Mouse (Mus musculus) neural tube, embryonic 10.5 days (tissue): ENCODE data around the gene Vsnl1.
A peak's percentile ranks its signal among the peaks of the same experiment; 100 is the strongest.

Source experiments
- DNase-seq: peaks from one replicate; pipeline ENCODE4 v3.0.0-alpha.2; 2017; ENCODE audit warnings: low spot score; ENCODE audit errors: extremely low spot score

Vsnl1 gene

DNA sequence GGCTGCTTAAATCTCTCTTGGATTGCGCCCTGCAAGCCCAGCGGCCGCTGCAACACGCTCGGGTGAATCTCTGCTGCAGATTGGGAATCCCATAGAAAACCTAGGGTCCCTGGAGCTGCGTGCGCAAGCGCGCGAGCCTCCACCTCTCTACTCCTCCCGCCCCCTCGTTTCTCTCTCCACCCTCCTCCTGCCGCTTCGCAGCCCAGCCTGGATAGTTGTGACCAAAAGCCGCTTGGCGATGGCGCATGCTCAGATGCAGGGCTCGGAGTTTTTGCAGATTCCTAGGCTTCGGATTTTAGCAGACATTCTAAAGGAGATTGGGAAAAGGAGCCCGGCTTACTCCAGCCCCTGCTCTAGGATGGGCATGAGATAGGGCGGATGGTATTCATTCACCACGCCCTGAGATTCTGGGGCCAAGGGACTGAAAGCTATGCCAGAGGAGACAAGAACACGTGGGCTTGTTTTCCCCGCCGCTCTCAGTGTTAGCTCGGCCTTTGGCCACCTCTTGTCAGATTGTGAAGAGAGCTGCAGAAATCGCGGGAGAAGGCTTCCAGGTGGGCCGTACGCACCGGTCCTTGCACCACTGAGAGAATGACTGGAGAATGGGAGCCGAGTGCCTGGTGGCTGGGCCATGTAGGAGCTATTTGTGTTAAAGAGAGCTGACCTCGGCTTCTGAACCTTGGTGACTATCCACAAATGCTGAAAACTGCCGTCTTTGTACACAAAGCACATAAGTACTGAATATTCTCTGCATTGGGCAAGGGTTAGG, at the start of gene Vsnl1:
Gene Vsnl1, minus strand, starts transcription at position 117 of the 769 bp plus-strand sequence.
- DNase-seq = peak; percentile 85

DNA sequence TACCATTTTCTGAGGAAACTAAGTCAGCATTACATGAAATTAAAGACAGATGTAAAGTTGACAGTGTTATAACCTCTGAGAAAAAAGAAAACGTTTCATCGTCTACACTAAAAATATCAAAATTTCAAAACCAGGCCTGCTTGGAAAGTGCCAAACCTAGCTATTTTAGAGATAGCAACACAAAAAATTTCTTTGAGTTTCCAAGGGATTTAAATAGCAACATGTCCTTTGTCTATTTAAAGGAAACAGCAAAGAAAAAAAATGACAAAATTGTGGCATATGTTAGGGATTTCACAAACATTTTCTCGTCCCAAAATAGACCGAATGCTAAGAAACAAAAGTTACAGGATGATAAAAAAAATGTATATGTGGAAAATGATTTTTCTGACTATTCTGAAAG, 20.2 kb upstream of the Vsnl1 start:
- DNase-seq = no peak

DNA sequence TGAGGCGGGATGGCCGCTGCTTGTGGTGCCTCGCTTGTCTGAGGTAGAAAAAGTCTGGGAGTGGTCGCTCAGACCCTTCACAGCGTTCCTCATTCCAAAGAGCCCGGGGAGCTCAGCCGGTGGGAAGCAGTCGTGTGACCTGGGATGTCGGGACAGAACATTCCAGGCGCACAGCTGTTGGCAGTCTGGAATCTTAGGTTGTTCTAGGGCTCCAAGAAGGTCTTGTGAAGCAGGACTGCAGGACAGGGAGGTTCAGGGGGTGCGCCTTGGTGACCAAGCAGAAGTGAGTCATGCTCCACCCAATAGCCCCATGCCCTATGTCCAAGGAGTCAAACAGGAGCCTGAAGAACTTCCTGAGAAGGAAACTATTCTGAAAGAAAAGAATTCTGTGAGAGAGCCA, 19.8 kb upstream of the Vsnl1 start:
- no peak for DNase-seq

DNA sequence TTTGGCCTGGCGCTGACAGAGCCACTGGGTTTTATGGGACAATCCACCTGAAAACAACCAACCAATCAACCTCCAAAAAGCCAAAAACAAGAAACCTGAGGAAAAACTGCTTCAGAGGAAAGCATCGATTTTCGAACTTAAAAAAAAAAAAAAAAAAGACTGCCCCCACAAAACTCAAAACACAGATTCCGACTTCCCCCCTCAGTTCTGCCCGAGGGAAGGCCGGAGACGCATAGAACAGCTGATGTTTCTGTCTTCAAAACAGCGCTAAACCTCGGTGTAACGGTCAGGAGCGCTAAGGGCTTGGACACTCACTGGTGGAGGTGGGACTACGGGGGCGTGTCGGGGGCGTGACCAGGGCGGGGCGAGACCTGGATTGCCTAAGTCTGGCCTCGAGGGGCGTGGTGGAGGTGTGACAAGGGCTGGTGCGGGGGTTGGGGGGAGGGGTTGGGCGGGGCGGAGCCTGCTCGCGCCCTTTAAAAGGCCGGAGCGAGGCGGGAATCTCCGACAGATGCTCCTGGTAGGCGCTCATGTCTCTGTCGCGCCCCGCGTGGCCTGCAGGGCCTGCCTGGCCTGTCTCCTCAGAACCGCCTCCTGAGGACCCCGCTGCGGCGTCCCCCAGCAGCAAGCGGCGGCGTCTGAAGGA, 19.3 kb upstream of the Vsnl1 start, which contains the start of gene Rad51ap2:
Gene Rad51ap2, plus strand, starts transcription at position 531 of the 646 bp plus-strand sequence.
- peak; percentile 98 for DNase-seq

DNA sequence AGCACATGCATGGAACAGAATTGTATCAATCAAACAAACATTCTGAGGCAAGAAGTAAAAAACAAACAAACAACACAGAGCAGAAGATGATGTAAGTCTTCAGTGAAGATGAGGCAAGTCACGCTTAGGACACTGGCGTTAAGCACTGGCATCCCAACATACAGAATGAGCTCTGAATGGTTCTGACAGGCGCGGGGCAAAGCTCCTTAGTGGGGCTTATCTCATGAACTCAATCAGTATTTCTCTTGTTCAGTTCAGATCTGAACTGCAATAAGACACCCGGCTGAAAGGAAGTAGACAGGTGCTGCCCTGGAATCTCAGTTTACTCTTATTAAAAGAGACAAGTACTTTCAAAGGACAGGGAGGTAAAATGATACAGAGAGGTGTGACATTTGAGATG, 17.7 kb upstream of the Vsnl1 start:
- DNase-seq = no peak

DNA sequence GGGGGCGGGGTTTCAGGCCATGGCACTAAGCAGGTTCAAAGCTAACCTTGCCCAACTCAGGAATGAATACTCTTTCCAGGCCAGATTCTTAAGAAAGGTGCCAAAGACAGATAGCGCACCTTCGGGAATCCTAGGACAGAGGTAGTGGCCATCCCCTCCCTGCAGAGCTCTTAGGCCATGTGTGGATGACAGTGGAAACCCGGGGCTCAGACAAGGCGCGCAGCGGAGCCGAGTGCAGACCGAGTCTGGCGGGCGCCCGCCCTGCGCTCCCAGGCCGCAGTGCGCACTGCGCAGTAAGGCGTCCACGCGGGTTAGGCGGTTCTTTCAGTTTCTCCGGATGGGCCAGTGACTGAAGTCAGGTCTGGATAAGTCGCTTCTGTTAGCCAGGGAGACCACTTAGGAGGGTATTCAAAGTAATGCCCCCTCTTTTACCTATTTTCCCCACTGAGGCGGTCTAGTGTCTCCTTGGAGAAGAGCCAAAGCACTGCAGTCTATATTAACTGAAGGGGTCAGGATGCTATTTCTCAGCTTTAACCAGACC, 1.6 kb upstream of the Vsnl1 start:
- DNase-seq = no peak

DNA sequence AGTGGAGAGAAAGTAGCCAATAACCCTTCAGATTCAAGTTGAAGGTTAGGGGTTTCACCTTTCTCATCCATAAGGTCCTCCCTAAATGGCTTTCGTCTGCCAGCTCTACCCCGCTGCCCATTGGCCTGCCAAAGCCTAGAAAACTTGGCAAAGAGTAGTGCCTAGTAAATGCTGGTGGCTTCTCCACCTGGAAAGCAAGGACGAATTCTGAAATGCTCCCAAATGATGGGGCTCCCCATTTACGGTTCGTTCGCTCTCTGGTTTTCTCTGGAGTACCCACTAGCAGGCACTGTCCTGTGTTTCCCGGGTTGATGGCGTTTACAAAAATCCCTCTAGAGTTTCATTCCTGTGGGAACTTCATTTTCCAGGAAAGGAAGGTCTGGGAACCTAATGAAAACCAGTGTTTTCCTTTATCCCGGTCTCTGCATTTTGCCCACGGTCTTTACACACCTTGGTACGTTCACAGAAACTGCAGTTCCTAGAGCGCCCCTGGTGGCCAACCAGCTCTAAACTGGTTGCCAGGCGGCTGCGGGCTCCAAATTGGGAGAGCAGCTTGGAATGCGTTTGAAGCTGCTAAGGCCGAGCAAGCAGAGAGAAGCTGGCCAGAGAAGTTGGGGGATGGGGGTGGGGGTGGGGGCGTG, 973 bp upstream of the Vsnl1 start:
- peak; percentile 87 for DNase-seq

DNA sequence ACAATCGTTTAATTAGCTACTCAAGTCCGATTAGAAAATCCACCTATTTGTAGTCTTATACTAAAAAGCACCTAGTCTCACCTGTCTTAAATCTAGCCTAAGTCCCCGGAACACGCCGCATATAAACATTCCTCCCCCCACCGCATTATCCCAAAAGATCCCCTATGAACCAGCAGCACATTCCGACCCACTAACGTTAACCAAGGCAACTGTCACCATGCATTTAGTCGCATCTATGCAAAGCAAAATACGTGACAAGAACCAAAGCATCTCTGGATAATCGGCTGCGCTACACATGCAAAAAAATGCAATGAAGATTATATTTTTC, 426 bp downstream of the Vsnl1 start:
- peak; percentile 24 for DNase-seq

DNA sequence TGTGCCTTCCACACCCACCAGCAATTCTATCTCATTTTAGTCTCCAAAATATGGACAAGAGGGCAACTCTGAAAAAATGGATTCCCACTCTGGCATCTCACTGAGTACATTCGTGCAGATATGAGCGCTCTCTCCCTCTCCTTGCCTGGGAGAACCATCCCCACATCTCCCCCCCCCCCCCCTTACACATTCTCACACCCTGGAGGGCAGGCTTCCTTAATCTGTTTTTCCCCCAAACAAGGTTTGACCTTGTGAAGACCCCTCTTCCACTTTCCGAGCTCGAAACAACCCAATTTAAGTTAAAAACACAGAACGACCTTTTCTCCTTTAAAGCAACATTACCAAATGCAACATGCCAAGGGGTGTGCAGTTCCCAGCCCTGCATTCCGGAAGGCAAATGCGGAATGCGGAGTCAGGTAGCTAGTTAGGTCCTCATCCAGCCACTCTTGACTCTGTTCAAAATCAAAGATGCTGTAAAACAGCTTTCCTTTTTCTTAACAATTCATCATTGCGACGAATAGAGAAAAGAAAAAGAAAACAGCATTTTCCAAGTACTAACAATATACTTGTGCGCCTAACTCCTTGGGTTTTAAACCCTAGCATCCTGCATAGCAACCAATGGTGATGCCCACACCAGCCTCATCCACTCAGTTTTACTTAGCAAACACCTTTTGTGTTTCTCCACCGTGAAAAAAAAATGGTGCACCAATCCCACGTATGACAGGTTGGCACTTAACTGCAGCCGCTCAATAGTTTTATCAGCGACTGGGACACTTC, 979 bp downstream of the Vsnl1 start:
- DNase-seq = no peak

DNA sequence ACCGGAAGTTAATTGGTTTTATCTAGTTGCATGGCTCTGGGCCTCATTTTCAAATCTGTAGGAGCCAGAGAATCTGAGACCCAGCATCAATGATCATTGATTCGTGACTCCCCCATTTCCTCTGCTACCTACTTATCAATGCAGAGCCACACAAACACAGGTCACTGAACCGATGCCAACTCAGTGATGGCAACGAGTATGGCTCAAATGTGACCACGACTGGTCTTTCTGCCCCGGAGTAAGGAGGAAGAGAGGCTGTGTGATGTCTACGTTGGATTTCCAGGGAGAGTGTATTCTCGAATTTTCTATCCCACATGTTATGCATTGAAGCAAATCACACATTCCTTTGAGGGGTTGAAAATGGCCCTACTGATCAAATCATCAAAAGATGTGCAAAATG, 2.0 kb downstream of the Vsnl1 start:
- DNase-seq = no peak

DNA sequence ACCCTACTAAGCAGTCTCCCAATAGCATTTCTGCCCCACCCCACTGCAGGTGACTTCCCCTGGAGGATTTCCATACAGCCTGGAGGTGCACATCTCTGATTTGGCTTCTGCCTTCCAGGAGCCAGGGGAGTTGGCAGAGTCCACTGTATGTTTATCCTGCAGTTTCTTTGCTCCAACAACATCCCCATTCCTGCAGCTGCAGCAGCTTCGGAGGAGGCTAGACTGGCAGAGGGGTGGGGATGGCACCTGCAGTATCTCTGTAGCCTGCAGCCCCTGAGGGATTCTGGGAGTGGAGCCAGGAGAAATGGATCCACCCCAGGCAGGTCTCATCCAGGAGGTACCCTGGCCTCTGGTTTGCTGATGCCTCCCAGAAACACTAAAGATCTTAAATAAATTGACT, 2.7 kb downstream of the Vsnl1 start:
- DNase-seq = no peak

DNA sequence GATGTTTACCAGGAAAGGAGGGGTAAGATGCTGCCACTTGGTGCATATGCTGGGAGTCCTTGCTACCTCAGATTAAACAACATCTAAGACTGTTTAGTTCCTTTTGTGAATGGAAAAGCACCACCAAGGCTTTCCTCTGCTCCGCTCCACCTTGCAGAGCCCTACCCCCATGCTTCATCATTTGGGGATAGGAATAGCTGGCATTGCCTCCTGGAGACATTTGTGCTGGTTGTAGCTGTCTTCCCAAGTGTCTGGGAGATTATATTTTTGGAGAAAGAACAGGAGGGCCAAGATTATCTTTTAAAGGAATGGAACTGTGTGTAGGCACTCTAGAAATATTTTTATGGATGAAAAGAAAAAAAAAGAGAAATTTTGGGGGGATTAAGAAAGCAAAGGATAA, 3.3 kb downstream of the Vsnl1 start:
- no peak for DNase-seq

DNA sequence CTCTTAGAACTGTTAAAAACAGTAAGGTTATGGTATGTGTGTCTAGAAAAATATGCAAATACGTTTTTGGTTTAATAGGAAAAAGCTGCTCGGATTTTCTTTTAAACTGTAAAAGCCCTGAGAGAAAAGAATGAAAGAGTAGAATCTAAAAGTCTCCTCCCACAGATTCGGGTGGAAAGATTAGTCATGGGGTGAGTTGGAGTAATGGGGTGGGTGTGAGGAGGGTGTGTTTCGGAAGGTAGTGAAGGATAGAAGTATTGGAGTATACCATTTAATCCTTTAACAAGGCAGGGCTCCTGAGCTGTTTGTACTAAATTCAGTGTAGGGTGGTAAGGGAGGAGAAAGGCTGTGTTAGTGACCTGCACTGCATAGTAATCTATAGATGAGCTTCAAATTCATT, 9.0 kb downstream of the Vsnl1 start:
- no peak for DNase-seq

DNA sequence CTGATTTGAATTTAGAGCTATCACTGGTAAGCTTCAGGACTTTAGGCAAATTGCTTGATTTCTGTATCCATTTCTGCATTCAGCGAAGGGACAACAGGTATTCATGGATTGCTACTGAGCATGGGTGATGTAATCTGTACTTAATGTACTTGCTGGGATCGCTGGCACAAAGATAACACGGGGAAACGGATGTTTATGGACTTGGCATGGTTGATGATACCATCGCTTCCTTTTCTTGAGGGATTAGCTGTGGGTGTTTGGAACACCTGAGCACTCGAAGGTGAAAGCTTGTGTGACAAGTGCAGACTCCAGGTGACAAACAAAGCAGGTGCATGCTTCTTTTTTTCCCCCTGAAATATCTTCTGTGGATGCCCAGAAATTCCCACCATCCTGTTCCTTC, 18.3 kb downstream of the Vsnl1 start:
- no peak for DNase-seq

DNA sequence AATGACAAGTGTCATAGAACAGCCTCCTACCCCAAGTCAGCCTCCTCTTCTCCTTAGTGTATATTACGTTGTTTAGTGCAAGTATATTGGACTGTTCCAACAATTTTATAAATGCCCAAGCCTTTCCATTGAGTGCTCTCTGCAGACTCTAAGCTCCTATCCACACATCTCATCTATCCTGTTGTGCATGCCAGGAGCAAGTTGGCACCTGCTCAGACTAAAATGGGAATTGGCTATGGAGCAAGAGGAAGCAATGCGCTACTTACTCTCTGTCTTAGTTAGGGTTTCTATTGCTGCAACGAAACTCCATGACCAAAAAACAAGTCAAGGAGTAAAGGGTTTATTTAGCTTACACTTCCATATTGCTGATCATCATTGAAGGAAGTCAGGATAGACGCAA, 28.7 kb downstream of the Vsnl1 start:
- DNase-seq = no peak

DNA sequence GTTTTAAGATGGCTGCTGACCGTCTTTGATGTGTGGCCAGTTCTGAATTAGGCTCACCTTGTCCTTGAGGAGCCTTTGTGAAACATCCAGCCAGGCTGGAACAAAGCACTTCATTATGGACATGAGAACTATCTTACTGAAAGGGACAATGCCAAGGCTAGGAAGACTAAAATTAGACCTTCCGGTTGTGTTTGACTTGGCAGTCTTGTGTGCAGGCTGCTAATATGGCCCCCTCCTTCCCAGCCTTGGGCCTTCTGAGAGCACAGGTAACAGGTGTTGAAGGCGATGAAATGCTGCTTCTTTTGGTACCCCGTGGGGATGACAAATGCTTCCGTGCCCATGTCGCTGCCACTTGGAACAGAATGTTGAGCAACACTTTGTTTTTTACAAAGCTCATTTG, 37.6 kb downstream of the Vsnl1 start:
- no peak for DNase-seq

DNA sequence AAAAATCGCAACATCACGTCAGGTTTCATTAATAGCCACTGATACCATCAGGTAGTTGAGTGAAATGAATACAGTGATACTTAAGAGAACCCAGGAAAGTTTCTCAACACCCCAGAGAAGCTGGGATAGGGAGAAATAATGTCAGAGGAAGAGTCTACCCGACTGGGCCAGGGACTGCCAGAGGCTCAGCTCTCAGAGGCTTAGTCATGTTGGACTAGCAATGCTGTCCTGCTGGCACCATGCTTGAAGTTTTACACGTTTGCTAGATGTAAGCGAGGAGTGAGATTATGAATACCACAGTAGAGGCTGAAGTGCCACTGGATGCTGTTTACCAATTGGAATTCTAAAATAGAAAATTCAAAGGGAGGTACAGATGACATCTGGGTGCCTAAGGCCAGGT, 39.4 kb downstream of the Vsnl1 start:
- DNase-seq = no peak

DNA sequence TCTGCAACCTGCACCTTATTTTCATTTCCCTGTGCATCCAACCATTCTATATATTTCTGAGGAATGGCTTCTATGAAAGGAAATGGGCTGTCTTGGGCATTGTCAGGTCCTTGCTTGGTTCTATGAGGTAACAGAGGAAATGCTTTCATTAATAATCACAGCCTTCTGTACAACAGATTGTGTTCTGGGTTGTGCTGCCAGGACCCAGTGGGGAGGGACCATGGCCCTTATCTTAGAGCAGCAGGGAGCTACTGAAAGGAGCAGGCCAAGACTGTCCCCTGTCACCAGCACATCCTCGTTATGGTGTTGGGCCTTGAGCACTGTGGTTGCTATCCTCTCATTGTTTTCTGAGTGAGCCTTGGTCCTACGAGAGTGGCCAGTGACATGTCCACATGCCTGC, 40.9 kb downstream of the Vsnl1 start:
- no peak for DNase-seq

DNA sequence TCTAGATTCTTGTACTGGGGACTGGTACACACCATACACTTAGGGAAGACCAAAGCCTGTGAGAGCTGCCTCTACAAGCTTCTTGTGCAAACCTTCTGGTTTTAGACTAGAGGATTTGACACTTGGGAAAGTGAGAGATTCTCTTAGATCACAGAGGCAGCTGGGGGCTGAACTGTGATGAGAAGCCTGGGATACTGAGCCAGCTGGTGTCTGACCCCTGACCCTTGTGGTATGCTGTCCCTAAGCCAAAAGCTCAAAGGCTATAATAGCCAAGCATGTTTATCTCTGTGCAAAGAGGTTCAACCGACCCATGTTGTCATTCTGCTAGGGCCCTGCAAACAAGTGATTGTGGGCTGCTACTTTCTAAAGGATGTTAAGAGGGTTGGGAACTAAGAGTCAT, 43.9 kb downstream of the Vsnl1 start:
- DNase-seq = peak; percentile 22

DNA sequence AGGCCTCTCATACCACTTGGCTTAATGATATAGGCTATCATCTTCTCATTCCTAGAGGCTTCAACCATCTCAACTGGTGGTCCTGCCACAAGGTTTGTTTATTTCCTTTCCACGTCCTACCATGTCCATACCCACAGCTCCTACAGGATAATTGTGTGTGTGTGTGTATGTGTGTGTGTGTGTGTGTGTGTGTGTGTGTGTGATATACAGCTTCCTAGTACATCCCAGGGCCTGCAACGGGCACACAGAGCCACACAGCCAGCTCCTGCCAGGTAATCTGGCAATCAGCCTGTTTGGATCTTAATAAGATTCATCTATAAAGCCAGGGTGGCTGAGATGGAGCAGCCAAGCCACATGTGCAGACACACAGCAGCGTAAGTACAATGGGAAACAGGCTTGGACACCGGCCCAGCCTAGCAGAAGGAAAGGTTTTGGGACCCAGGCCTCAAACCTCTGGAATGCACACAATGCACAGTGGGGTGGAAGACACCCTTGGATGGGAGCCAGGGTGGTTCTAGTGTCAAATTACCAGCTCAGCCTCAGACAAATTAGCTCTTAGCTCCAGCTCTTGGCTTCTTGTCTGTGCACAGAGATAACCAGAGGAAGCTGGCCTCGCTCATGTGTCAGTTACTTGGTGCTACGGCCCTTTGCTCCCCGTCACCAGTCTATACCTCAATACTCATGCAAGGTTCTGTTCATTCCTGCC, 45.0 kb downstream of the Vsnl1 start:
- DNase-seq = no peak

DNA sequence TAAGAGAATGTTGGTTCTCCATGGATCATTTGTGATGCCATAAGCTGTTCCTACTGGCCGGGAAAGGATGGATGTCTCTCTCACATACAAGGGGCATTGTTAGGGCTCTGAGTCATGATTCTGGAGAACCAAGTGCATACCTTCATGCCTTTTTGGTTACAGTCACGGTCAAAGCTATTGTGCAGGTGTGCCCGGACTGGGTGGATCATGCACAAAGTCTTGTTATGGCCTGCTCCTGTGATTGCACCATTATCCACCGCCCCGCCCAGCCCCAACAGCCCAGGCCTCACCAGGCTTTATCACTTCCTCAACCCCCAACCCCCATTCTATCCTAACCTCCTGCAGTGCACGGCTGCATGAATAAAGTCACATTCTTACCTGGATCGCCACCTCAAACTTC, 47.3 kb downstream of the Vsnl1 start:
- DNase-seq = no peak
